Mouse (Mus musculus) ES-E14 (cell line): ENCODE data around the gene Vdac1. TPM values are rescaled to one million over a fixed set of nuclear protein-coding genes. Genes with fewer than 3 reads are reported as not detected.

Experiments used
- DNase-seq: peaks from one replicate; pipeline ENCODE4 v3.0.0-alpha.2; 2013; ENCODE audit warnings: low read depth, low spot score
- H3K27ac ChIP-seq: 2 replicates; pipeline ENCODE4 v1.5.1; 2012; ENCODE audit warnings: low read depth, mild to moderate bottlenecking, low read length, moderate library complexity, mixed read lengths; ENCODE audit not compliant: poor library complexity, insufficient read depth, severe bottlenecking
- H3K36me3 ChIP-seq: 2 replicates; pipeline ENCODE4 v1.6.1; 2012; ENCODE audit warnings: mild to moderate bottlenecking, low read length, moderate library complexity, mixed read lengths; ENCODE audit not compliant: control insufficient read depth, poor library complexity, insufficient read depth, severe bottlenecking
- H3K4me1 ChIP-seq, 2 experiments: fragments of 150-350 bp in 1 of 2; sonication (generic) in 1 of 2; 2 replicates each; pipeline ENCODE4 v1.6.1; 2012; ENCODE audit warnings: low read length in 2 of 2, mild to moderate bottlenecking in 1 of 2, mixed read lengths in 1 of 2; ENCODE audit not compliant: control insufficient read depth in 2 of 2, insufficient read depth in 2 of 2, poor library complexity in 1 of 2
- H3K4me3 ChIP-seq, 2 experiments: fragments of 150-350 bp in 1 of 2; sonication (generic) in 1 of 2; 2 replicates each; pipeline ENCODE4 v1.5.1; 2012; ENCODE audit warnings: low read length in 2 of 2, low read depth in 1 of 2, mild to moderate bottlenecking in 1 of 2, mixed read lengths in 1 of 2; ENCODE audit not compliant: insufficient read depth in 1 of 2, poor library complexity in 1 of 2, severe bottlenecking in 1 of 2
- H3K9ac ChIP-seq: 2 replicates; pipeline ENCODE4 v1.6.1; 2012; ENCODE audit warnings: low read depth, mild to moderate bottlenecking, low read length, mixed read lengths; ENCODE audit not compliant: poor library complexity, insufficient read depth, severe bottlenecking
- H3K9me3 ChIP-seq: fragments of 150-350 bp; sonication (generic); 2 replicates; pipeline ENCODE4 v1.6.1; 2012; ENCODE audit warnings: low read depth, mild to moderate bottlenecking, low read length; ENCODE audit not compliant: control insufficient read depth, insufficient read depth
- CHD2 ChIP-seq: IDR thresholded peaks from 2 replicates; pipeline ENCODE4 v1.6.1; 2014; ENCODE audit warnings: mild to moderate bottlenecking, low read depth, low read length, inconsistent platforms
- HCFC1 ChIP-seq: IDR thresholded peaks from 2 replicates; pipeline ENCODE4 v1.6.1; 2012; ENCODE audit warnings: low read length, inconsistent platforms, borderline replicate concordance; ENCODE audit not compliant: insufficient read depth
- MAFK ChIP-seq: IDR thresholded peaks from 2 replicates; pipeline ENCODE4 v1.6.1; 2014; ENCODE audit warnings: mild to moderate bottlenecking, low read depth, low read length, inconsistent platforms; ENCODE audit not compliant: insufficient read depth
- ZC3H11A ChIP-seq: IDR thresholded peaks from 2 replicates; pipeline ENCODE4 v1.6.1; 2012; ENCODE audit warnings: low read depth, mild to moderate bottlenecking, inconsistent platforms, low read length, borderline replicate concordance
- ZNF384 ChIP-seq: IDR thresholded peaks from 2 replicates; pipeline ENCODE4 v1.6.1; 2012; ENCODE audit warnings: low read depth, low read length, inconsistent platforms
- in situ Hi-C, 2 experiments: fragments of 600-800 bp; cut with MboI; formaldehyde crosslinking; loops; one replicate each; pipeline ENCODE4 v1.15.1; 2025; ENCODE audit warnings: low sequenced_read_pairs in 2 of 2, inconsistent platforms in 1 of 2; ENCODE audit not compliant: unreplicated experiment in 2 of 2
- total RNA-seq: library from RNA; depleted of rRNA; stranded (reverse); fragments of 300-350 nt; gene quantifications from 2 replicates; pipeline ENCODE4 v1.2.3, GENCODE M21; 2012

Gene Vdac1
- total RNA-seq, 1 experiment = 268 TPM

GRCm38 (mm10) chr11:52348156-52348555, 12.5 kb upstream of the Vdac1 start:
- no peaks in the 10 kb centered on the region; the same call in 1 of the 2 replicates for H3K36me3 ChIP-seq
- H3K9ac ChIP-seq = no peak overlapping the region
- H3K4me3 ChIP-seq = no peak overlapping the region
- no peak for DNase-seq
- no peaks in the 10 kb centered on the region for H3K9me3 ChIP-seq
- peaks cover 5 to 20% of the 10 kb centered on the region in 2 experiments for H3K4me1 ChIP-seq
- in situ Hi-C loops = loop anchor here (10.0 kb wide), 3 partner anchors 93 to 213 kb away; no protein-coding TSS in a partner anchor
- no peak overlapping the region for H3K27ac ChIP-seq
- TF ChIP-seq CHD2 (no peak), ZNF384 (no peak), HCFC1 (no peak), ZC3H11A (no peak), MAFK (no peak)

- H3K4me3 ChIP-seq = no peak overlapping the region
- no peaks in the 10 kb centered on the region; the same call in 1 of the 2 replicates for H3K36me3 ChIP-seq
- in situ Hi-C loops = loop anchor here (10.0 kb wide), 3 partner anchors 94 to 214 kb away; no protein-coding TSS in a partner anchor
- H3K4me1 ChIP-seq = peaks cover 5 to 20% of the 10 kb centered on the region in 2 experiments
- no peak overlapping the region for H3K27ac ChIP-seq
- no peak for TF ChIP-seq CHD2
- no peak overlapping the region for H3K9ac ChIP-seq
- no peaks in the 10 kb centered on the region for H3K9me3 ChIP-seq
- no peak for DNase-seq
Measured at GRCm38 (mm10) chr11:52348724-52349123, 11.9 kb upstream of the Vdac1 start.

- in situ Hi-C loops = no loop called here
- TF ChIP-seq CHD2 (no peak), ZC3H11A (no peak), HCFC1 (no peak), MAFK (no peak), ZNF384 (no peak)
- no peak for DNase-seq
- Histone ChIP-seq H3K27ac (no peak overlapping the region), H3K9me3 (no peaks in the 10 kb centered on the region), H3K4me3 (no peak overlapping the region), H3K9ac (no peak overlapping the region), H3K36me3 (no peaks in the 10 kb centered on the region; the same call in 1 of the 2 replicates), H3K4me1 (peaks cover 3 to 7% of the 10 kb centered on the region in 2 experiments; a peak in 3 of 4 replicates)
Measured at GRCm38 (mm10) chr11:52350924-52351323, 9.7 kb upstream of the Vdac1 start.

- in situ Hi-C loops = no loop called here
- Histone ChIP-seq H3K9ac (no peak overlapping the region), H3K36me3 (no peaks in the 10 kb centered on the region; the same call in 1 of the 2 replicates), H3K4me3 (no peak overlapping the region), H3K27ac (no peak overlapping the region; the same call in 1 of the 2 replicates), H3K4me1 (peaks cover 3 to 5% of the 10 kb centered on the region in 2 experiments; a peak in 3 of 4 replicates), H3K9me3 (0 out of 2 replicates have a peak, but pooled peaks cover 1% of the 10 kb centered on the region)
- no peak for DNase-seq
- TF ChIP-seq ZC3H11A = no peak
- TF ChIP-seq MAFK = no peak
- no peak for TF ChIP-seq CHD2
- TF ChIP-seq HCFC1 = no peak
- TF ChIP-seq ZNF384 = no peak
Measured at GRCm38 (mm10) chr11:52352271-52352670, 8.4 kb upstream of the Vdac1 start.

GRCm38 (mm10) chr11:52354644-52355043, 6.0 kb upstream of the Vdac1 start:
- in situ Hi-C loops = no loop called here
- Histone ChIP-seq H3K36me3 (no peaks in the 10 kb centered on the region; the same call in 1 of the 2 replicates), H3K9me3 (peaks cover 1% of the 10 kb centered on the region; the same call in 1 of the 2 replicates), H3K9ac (no peak overlapping the region), H3K4me1 (peaks cover 4 to 5% of the 10 kb centered on the region in 2 experiments; a peak in 3 of 4 replicates), H3K4me3 (no peak overlapping the region), H3K27ac (no peak overlapping the region)
- TF ChIP-seq ZC3H11A = no peak
- TF ChIP-seq CHD2 = no peak
- TF ChIP-seq ZNF384 = no peak
- no peak for TF ChIP-seq MAFK
- TF ChIP-seq HCFC1 = no peak
- no peak for DNase-seq
